Mouse (Mus musculus): ENCODE results near the gene Sccpdh.
A peak's percentile ranks its signal among the peaks of the same experiment; 100 is the strongest.
"Not testable (repeated sequence)": the region's sequence is repeated elsewhere in the genome, so short reads cannot be mapped to it uniquely, and the experiment has no call there.

Gene Sccpdh

GRCm38 (mm10) chr1:179668836-179669537, 977 bp downstream of the Sccpdh start:
- ATAC-seq (ENCODE audit: low TSS enrichment), result no peak

DNA sequence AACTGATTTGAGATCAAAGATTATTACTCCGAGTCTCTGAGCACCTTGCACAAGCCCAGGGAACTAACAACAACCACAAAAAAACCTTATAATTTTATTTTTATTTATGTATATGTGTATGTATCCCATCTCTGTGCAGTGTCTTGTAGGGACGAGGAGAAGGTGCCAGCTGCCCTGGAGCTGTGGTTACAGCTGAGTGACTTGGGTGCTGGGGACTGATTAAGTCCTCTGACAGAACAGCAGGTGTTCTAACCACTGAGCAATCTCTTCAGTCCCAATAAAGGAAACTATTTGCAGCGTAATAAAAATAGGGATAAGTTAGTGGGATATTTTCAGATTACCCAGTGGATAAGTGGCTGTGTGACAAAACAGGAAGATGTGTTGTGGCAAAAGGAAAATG, 6.3 kb downstream of the Sccpdh start:
- ATAC-seq (ENCODE audit: low TSS enrichment), result no peak

DNA sequence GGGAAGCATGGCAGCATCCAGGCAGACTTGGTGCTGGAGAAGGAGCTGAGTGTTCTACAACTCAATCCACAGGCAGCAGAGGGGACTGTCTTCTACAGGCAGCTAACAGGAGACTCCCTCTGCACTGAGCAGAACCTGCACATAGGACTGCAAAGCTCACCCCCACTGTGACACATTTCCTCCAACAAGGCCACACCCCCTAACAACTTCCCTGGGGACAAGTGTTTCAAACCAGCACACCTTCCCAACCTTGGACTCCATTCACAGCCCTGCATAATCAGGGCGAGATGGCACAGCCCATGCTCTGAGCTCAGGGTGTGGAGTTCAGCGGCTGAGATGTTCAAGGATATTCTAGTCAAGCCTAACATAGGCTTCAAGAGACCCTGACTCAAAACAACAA, 9.0 kb downstream of the Sccpdh start:
- no peak for ATAC-seq (ENCODE audit: low TSS enrichment)

- no peak for ATAC-seq (ENCODE audit: low TSS enrichment)
These were observed 11.3 kb downstream of the Sccpdh start for GRCm38 (mm10) chr1:179679326-179679725.

GRCm38 (mm10) chr1:179682753-179683152, 14.7 kb downstream of the Sccpdh start:
- ATAC-seq (ENCODE audit: low TSS enrichment), result not testable (repeated sequence)

- no peak for ATAC-seq (ENCODE audit: low TSS enrichment)
These were observed 18.3 kb downstream of the Sccpdh start for GRCm38 (mm10) chr1:179686348-179686747.

- ATAC-seq (ENCODE audit: low TSS enrichment), result no peak
These were observed 18.8 kb downstream of the Sccpdh start for GRCm38 (mm10) chr1:179686781-179687180.

- ATAC-seq (ENCODE audit: low TSS enrichment), result no peak
These were observed 19.3 kb downstream of the Sccpdh start for GRCm38 (mm10) chr1:179687305-179687704.

DNA sequence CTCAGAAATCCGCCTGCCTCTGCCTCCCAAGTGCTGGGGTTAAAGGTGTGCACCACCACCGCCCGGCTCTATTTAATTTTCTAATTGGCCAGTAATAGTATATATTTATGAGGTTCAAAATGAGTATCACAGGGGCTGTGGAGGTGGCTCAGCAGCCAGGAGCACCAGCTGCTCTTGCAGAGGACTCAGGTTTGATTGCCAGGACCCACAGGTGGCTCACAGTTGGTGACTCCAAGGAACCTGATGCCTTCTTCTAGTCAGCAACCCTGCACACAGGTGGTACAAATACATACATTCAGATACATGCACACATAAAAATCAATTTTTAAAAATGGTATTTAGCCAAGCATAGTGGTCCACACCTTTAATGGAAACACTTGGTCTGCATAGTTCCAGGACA, 20.0 kb downstream of the Sccpdh start:
- ATAC-seq (ENCODE audit: low TSS enrichment), result no peak

DNA sequence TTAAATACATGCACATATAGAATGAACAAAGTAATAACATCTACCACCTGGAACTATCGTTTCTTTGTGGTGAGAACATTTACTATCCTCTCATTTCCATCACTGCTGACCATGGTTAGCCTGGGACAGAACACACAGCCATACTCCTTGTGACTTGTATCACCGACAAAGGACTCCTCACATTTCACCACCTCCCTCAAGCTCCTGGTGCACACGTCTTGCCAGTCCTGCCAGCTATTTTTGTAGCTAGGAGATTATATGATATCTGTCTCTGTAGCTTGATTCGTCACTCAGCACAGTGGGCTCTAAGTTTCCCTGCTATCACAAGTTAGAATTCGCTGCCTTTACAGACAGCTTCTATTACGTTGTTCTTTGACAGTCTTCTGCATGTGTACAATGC, 20.4 kb downstream of the Sccpdh start:
- no peak for ATAC-seq (ENCODE audit: low TSS enrichment)

DNA sequence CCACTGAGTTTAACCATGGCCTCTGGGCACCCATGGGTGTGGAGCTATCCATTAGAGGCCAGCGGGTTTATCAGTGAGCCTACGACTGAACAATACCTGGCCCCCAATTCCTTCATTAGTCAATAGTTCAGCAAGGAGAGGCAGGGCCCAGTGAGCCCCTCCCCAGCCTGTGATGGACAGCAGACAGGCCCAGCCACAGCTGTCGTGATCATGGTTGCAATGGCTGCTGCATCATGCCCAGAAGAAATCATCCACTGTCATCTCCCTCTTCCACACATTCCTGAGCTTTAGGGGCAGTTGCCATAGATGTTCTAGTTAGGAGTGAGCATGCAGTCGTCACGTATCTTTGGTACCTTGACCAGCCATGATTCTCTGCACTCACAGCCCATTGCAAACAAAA, 20.9 kb downstream of the Sccpdh start:
- no peak for ATAC-seq (ENCODE audit: low TSS enrichment)

DNA sequence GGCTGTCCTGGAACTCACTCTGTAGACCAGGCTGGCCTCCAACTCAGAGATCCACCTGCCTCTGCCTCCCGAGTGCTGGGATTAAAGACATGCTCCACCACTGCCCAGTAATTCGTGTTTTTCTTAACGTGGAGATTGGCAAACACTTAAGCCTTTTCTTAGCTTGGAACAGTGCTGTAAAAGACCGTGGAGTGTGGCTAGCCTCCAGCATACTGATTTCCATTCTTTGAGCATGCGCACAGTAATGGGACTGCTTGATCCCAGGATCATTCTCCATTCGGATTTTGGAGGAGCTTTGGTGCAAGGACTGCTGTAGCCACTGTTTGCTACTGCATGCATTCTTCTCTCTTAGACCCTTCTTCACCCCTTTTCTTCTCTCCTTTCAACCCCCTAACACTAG, 21.5 kb downstream of the Sccpdh start:
- no peak for ATAC-seq (ENCODE audit: low TSS enrichment)

- ATAC-seq (ENCODE audit: low TSS enrichment), result no peak
These were observed 36.1 kb downstream of the Sccpdh start for GRCm38 (mm10) chr1:179704150-179704549.

GRCm38 (mm10) chr1:179705154-179705553, 37.1 kb downstream of the Sccpdh start:
- peak; percentile 60 for ATAC-seq (ENCODE audit: low TSS enrichment)

GRCm38 (mm10) chr1:179709390-179709789, 41.4 kb downstream of the Sccpdh start:
- peak; percentile 95 for ATAC-seq (ENCODE audit: low TSS enrichment)

- ATAC-seq (ENCODE audit: low TSS enrichment), result no peak
These were observed 42.7 kb downstream of the Sccpdh start for GRCm38 (mm10) chr1:179710739-179711138.

DNA sequence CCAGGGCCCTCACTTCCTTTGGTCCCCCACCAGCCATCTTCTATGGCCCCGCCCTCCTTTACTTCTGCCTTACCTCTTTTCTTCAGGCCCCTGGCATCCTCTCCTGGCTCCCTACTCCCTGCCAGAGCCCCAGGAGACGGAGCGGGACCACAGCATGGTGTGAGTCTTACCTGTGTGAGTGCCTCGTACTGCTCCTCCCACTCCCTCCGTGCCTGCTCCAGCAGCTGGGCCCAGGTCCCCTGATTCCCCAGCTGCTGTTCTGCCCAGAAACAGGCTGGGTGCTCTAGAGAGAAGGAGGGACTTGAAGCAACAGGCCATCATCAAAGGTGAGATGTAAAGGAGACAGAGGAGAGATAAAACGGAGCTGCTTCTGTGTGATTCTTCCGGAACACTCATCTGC, 44.6 kb downstream of the Sccpdh start:
- no peak for ATAC-seq (ENCODE audit: low TSS enrichment)

DNA sequence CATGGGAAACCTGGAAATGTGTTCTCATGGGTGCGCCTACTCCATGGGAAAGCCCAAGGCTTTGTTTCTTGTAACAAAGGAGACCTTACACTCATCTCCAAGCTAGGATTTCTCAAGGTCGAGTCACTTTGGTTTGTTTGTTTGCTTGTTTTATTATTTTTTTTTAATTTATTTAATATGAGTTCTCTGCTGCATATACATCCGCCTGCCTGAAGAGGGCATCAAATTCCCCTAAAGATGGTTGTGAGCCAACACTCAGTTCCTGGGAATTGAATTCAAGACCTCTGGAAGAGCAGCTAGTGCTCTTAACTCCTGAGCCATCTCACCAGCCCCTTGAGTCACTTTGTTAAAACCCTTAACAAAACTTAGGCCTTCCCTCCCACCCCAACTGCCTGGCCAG, 45.4 kb downstream of the Sccpdh start:
- ATAC-seq (ENCODE audit: low TSS enrichment), result no peak

- ATAC-seq (ENCODE audit: low TSS enrichment), result not testable (repeated sequence)
These were observed 47.3 kb downstream of the Sccpdh start for GRCm38 (mm10) chr1:179715289-179715688.

- ATAC-seq (ENCODE audit: low TSS enrichment), result no peak
These were observed 47.8 kb downstream of the Sccpdh start for GRCm38 (mm10) chr1:179715786-179716185.

GRCm38 (mm10) chr1:179722811-179723469, 54.9 kb downstream of the Sccpdh start:
- ATAC-seq (ENCODE audit: low TSS enrichment), result no peak

GRCm38 (mm10) chr1:179728661-179729060, 60.7 kb downstream of the Sccpdh start:
- no peak for ATAC-seq (ENCODE audit: low TSS enrichment)

DNA sequence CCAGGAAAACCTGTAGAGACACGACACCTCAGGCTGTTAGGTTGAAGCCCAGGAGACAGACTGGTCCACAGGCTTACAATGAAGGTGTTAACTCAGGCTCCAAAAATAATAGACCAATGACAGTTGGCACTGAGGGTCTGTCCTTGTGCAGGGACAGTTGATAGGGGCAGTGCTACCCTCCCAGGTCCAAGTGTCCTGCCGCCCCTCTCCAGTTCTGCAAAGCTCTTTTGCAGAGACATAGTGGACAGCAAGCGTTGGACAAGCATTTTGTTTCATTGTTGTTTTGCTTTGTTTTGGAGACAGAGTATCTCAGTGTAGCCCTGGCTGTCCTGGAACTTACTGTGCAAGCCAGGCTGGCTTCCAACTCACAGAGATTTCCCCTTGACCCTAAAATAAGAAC, 63.4 kb downstream of the Sccpdh start:
- ATAC-seq (ENCODE audit: low TSS enrichment), result no peak

All from frontal cortex, adult (tissue).